Mouse (Mus musculus) c-Kit-negative CD71-positive TER-119-positive erythroid progenitor cells, embryonic 14.5 days (primary cell): ENCODE data around the gene Rtp2.
"Not testable (repeated sequence)": the region's sequence is repeated elsewhere in the genome, so short reads cannot be mapped to it uniquely, and the experiment has no call there.

Source experiments
- DNase-seq: peaks from one replicate; pipeline ENCODE4 v3.0.0-alpha.2; 2013; ENCODE audit warnings: low read depth, low spot score

Gene Rtp2

DNA sequence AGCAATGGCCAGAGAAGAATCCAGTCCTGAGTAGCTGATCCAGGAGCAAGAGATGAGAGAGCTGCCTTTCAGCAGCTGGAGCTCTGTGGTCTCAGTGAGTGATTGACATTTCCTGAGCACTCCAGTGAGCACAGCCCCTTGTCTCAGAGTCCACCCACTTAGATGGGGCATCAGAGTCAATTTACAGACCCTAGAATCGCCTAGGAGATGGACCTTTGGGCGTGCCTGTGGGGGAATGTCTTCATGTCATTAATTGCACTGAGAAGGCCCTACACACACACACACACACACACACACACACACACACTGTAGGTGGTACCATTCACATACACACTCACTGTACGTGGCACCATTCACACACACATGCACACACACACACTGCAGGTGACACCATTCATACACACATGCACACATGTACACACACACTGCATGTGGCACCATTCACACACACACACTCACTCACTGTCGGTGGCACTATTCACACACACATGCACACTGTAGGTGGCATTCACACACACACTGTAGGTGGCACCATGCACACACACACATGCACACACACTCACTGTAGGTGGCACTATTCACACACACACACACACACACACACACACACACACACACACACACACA, 20.0 kb upstream of the Rtp2 start:
- no peak for DNase-seq

DNA sequence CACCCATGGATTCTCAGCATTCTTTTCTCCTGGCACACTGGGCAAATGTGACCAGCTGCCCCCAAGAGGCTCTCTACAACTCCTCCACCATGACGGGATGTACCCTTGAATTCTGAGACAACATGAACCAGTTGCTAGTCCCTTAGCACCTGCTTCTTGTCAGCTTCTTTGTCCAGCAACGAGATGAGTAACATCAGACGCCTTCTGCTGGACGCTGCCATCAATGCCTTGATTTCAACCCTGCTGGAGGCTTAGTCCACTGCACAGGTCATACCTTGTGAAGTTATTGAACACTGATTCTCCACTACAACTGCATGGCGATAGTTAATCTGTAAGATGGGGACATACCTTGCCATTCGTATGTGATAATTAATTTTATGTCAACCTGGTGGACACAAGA, 15.5 kb upstream of the Rtp2 start:
- no peak for DNase-seq

DNA sequence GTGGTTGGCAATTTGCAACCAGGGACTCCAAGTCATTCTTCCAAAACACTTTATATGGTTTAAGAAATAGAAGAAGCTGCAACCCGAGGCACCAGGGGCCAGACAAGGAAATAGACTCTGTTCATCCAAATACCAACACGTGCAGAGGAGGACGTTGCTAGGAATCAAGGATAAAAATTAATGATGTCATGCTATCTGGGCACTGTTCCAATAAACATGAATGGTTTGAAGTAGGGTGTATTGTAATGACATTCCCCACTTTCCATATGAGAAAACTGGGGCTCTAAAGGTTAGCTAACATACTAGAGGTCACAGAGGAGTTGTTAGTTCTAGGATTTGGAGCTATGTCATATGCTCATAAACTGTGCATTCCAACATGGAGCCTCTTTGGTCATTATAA, 12.6 kb upstream of the Rtp2 start:
- DNase-seq: no peak

DNA sequence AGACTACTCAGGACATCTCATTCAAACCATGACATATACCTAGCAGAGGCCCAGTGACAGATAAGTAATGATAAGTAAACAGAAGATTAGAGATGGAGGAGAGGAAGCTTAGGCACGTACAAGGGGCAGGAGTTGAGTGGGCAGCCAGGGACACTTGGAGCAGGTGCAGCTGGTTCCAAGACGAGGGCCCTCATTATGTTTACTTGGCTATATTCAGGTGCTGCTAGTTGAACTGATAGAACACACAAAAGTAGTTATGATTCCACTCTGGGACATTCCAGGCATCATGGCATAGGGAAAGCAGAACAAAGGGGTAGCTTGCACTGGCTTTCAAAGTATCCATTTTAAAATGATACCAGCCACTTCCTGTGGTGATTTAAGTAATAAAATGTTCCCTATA, 2.2 kb upstream of the Rtp2 start:
- DNase-seq: no peak

DNA sequence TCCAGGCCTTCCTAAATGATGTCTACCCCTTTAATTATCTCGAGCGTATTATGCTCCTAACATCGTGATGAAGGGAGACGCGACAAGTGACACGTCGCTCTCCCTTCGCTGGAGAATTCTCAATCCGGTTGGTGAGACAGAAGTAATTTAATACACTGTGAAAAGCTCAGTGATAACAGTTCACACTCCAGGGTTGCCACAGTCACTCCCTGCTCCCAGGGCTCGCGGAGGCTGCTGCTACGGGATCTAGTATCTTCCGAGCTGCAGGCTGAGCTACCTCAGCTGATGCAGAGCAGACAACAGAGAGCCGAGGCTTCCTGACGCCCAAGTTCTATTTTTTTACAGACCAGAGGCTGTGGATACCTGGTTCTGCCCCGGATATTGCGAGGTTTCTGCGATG, 919 bp downstream of the Rtp2 start:
- DNase-seq: no peak

DNA sequence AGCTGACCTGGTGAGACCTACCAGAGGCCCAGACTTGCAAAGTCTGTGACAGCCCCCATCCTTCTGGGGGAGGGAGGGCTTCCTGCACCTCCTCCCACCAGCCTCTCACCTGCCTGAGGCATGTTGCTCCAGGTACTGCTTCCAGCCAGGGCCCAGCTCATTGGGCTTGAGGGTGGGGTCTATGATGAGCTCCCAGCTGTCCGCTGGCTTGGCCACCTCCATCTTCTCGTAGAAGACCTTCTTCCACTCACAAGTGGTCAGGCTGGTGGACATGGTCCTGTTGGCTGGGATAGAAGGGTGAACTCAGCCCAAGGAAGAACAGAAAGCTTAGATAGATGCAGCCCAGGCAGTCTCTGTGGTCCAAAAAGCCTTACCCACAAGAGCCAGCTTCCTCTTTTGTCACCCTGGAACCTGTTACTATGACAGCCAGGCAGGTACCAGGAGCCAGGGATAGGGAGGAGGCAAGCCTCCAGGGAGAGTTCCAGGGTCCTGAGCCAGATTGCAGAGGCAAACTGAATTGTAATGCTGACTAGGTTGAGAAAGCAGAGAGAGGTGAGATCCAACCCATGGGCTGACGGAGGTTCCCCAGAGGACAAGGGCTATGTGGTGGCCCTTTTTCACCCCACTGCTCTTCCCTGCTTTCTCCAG, 1.6 kb downstream of the Rtp2 start:
- DNase-seq: no peak

DNA sequence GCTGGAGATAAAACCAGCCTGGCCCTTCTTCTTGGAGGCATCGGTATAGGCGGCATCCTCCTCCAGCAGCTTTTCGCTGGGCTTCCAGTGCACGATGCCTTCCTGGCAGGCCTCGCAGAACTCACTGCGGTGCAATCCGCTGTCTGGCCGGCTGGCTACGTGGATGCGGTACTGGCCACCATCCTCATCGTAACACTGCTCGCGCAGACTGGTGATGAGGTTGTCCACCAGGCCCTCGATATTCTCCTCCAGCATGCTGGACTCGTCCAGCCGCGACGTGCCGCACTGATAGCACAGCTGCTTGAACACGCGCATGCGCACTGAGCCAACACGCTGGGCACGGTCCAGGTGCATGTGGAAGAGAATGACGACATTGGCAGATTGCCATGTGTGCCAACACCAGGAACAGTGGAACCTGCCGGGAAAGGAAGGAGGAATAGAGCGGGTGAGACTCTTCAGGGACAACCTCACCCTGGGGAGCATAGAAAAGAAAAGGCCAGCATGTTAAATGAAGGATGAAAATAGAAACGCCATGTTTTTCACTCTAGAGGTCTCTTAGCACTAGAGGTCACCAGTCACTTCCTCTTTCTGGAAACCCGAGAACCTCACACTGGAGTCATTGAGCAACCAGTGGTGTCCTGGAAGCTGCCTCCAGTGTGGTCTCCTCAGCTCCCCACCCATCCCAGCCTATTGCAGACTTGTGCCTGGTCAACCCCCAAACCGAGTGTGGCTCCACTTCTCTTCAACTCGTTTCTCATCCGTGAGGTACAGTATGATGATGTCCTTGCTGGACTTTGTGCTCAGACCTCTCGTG, 4.7 kb downstream of the Rtp2 start:
- DNase-seq: no peak

DNA sequence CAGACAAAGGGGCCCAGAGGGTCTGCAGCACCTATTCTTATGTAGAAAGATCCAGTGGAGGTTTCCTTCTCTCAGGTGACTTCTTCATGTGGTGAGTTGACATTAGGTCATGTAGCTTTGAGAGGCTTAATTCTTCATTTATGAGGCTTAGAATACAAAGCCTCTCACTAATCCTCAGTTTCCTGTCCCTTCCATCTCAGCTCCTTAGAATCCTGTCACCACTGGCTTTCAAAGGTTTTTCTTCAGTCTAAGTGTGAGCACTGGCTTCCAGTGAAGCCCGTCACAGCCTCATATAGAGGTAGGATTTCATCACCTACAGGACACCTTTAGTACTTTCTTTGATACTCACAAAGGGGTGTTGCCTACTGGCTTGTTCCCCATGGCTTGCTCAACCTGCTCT, 9.3 kb downstream of the Rtp2 start:
- no peak for DNase-seq

DNA sequence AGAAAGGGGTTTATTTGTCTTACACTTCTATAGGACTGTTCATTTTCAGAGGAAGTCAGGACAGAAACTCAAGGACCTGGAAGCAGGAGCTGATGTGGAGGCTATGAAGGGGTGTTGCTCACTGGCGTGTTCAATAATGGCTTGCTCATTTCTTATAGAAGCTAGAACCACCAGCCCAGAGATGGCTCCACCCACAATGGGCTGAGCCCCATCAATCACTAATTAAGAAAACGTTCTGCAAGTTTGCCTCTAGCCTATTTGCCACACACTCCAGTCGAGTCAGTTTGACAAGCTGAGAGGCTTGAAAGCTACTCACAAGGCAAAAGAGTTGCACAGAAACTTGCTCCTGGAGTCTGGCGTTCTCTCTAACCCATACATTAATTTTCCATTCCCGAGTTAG, 10.5 kb downstream of the Rtp2 start:
- DNase-seq: no peak

DNA sequence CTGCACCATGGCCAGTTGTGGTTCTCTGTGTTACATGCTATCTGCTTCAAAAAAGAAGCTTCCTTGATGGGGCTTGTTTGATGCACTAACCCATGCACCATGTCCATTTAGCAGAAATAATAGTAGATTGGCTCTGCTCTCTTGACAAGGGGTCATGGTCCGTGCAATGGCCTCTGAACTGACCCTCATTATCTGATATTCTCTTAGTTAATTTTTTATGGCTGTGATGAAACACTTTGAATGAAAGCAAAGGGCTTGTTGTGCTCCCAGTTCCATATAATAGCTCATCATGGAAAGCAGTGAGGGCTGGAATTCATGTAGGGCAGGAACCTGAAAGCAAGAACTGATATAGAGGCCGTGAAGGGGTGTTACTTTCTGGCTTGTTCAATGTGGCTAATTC, 12.8 kb downstream of the Rtp2 start:
- no peak for DNase-seq

DNA sequence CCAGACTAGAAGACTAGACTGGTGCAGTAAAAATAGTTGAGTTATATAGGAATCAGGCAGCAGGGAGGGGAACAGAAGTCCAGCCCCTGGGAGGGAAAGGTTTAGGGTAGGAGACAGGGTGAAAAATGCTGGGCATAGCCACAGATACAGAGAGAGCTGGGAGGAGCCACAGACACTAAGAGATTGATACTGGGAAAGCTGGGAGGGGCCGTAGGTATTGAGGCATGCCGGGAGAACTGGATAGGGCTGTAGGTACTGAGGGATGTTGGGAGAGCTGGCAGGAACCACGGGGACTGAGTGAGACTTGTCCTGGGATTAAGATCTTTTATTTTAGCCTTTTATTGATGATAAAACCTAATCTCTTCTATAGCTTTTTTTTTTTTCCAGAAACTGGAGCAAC, 18.8 kb downstream of the Rtp2 start:
- no peak for DNase-seq

DNA sequence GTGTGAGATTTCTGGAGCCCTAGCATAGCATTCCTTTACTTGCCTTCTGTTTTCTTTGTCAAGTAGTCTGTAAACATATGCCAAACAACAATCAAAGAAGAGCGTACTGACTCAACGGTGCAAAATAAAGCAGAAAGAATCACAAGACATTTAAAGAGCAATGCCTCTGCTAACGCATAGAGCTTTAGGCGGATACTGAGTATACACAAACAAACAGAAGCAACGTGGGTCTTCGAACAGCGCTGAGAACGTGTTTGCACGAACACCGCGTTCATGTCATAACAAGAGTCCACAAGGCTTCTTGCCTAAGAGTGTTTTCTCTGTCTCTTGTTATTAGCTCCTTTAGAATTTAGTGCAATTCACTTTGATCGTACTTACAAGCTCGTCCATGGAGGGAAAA, 19.5 kb downstream of the Rtp2 start:
- no peak for DNase-seq

DNA sequence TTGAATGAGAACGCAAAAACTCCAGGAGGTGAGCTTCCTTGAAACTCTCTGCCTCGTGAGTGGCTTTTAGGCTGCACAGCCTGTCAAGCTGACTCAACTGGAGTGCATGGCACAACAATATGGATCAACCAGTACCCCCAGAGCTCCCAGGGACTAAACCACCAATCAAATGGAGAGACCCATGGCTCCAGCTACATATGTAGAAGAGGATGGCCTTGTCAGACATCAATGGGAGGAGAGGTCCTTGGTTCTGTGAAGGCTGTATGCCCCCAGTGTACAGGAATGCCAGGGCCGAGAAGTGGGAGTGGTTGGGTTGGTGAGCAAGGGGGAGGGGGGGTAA, 23.2 kb downstream of the Rtp2 start:
- not testable (repeated sequence) for DNase-seq

DNA sequence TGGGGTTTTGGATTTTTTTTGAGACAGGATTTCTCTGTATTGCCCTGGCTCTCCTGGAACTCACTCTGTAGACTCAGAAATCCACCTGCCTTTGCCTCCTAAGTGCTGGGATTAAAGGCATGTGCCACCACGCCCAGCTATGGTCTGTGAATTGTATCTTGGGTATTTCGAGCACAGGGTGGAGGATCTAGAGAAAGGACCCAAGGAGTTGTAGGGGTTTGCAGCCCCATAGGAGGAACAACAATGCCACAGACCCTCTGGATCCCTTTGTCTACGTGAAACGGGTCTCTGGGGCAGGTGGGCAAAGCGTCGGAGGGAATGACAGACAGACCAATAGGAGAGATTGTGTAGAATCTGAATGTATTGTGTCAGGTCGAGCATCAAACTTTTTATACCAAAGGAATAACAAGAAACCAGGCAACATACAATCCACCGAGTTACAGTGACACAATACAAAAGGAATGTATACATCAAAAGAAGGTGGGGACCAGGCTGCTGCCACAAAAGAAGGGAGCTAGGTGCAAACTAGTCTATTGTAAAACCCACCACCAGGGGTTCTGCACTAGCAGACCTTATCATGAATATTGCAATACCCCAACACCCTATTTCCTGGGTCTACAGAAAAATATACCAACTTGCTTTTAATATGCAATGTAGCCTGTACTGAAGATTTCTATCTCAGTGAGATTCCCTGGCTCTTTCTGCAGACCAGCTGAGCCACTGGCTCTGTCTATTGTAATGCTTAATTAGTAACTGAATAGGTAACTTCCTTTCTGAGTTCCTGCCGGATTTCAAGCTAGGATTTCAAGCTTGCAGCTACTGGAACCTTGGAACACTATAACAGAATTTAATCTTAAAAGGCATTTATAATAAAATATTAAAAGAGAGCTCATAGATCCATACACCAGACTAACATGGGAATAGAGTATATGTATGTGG, 23.8 kb downstream of the Rtp2 start:
- DNase-seq: not testable (repeated sequence)

DNA sequence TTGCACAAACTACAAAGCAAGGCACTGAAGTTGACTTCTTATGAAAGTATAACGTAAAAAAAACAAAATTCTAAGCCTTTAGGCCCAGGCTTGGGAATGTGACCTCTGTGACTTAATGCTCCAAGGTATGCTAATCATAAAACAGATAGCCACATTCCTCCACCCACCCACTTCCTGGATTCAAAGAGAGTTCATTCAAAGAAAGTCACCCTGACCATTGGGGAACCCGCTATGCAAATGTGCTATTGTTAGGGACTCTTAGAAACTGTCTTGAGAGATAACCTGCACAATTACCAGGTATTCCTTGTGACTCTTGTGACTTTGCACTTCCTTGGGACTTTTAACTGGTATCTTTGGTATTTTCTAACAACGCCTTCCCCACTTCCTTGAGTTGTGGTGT, 25.6 kb downstream of the Rtp2 start:
- not testable (repeated sequence) for DNase-seq

DNA sequence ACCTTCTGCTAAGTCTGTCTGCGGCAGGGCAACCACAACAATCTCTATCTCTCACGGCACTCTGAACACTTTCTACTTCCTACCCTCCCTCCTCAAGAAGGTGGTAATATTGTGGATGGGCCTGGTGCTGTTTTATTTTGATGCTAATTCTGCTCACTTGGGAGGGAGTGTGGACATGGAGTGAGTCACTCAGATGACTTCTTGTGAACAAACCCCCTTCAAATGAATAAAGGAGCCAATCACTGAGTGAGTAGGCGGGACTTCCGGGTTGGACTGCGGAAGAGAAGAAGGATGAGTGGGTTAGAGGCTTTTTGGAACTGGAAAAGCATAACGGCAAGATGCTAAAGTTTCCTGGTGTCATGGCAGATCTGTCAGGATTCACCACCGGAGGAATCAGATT, 30.8 kb downstream of the Rtp2 start:
- DNase-seq: no peak

DNA sequence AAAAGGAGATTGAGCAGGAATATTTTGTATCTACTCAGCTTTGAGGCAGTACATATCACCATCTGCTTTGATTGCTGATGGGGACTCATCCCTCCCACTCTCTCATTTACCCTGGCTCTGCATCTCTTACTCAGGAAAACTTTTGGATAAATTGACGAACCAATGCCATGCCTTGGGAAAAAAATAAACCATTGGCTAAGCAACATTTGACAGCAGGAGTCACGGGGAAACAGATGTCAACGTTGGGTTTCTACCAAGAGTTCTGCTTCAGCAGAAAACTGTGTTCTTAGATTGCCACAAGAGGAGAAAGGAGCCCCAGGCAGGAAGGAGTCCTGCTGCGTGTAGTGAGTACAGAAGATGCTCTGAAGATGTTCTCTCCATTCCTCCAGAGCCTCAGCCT, 32.1 kb downstream of the Rtp2 start:
- DNase-seq: no peak

DNA sequence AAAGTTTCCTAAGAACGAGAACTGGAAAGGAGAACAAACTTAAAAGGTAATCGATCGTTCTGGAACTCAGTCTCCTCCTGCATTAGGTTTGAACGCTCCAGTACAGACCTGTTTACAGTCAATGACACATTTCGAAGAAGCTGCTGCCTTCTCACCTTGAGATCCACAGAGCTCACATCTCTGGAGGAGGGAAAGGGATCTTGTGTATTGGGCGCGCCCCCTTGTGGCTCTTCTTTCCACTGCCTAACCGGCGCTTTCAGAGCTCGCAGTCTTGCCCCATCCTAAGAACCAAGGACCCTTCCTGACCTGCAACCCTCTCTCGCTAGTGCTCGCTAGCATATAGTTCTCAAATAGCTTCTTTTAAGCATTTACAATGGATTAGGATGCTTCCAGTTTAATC, 33.4 kb downstream of the Rtp2 start:
- no peak for DNase-seq

DNA sequence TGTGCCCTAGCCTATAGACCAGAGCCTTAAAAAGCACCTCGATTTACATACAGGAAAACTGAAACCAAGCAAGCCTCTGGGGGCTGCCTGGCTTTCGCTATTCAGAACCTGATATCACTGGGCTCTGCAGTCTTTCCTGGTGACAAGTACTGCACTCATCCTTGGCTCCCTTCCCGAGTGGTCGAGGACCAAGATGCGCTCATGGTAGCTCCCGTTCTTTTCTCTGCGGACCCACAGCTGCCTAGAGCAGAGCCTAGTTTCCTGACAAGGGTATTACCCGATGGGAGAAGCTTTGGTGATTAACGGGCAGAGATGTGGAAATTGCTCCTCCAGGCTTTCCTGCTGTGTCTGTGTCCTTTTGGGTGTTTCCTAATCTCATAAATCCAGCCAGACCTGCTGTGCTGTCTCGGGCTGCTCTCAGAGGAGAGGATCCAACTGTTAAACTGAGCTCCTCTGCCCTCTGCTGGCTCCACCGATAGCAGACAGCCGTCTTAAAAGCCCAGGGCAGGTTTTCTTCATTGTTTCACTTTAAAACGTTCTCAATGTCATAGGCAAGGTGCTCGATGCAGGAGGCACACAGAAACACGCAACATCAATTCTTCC, 34.1 kb downstream of the Rtp2 start:
- DNase-seq: no peak

DNA sequence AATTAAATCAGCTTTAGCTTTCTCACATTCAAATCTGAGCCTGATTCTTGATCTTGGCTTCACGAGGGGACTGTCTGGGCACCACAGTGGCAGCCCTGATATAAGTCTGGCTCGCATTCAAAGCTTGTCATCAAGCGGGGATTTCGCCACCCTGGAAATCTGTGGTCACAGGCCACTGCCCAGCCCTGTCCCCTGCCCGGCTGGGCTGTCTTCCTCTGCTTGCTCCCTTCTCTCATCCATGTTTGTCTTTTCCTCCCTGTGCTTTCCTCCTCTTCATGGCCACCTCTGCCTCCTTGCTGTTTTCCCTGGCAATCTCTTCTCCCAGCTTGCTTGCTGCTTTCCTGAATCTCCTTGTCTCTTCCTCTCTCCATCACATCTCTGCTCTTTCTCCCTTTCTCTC, 34.7 kb downstream of the Rtp2 start:
- no peak for DNase-seq

DNA sequence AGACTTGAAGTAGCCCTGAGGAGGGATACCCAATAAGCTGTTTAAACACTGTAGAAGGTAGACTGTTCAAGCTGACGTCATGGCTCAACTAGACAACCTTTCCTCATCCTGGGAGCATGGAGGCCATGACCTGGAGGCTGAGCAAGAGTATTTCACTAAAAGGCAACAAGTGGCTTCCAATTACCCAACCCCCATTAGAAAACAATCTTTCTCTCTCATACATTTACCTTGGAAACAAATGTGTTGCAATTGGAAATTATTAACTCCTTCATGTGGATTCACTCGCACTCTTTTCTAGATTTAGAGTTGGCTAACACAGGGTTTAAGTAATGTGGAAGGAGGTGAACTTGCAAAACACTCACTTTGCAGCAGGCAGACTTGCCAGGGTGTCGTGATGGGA, 37.1 kb downstream of the Rtp2 start:
- DNase-seq: no peak

DNA sequence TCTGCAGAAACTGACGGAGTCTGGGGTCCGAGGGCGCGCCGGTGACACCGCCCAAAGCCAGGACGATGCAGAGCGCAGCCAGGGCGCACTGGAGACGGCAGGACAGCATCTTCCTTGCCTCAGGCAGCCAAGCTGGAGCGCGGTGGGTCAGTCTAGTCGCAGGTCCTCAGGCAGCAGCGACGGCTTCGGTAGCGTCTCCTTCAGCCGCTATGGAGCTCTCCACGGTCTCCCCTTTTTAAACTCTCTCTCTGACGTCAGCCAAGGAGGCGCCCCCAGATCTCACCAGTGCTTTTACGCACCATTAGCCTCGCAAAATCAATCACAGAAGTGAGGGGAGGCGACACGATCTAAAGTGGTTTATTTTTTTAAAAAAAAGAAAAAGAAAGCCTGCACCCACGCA, 41.6 kb downstream of the Rtp2 start, which contains the start of gene Sst:
Sst (minus strand) TSS at position 323 of the 400 bp plus-strand sequence.
- DNase-seq: no peak
